Mouse (Mus musculus) c-Kit-negative CD71-positive TER-119-positive erythroid progenitor cells, embryonic 14.5 days (primary cell): ENCODE measurements around the gene Ccdc38.
"Not testable (repeated sequence)": the region's sequence is repeated elsewhere in the genome, so short reads cannot be mapped to it uniquely, and the experiment has no call there.

Source experiments
- DNase-seq: peaks from one replicate; pipeline ENCODE4 v3.0.0-alpha.2; 2013; ENCODE audit warnings: low read depth, low spot score

Ccdc38 gene

GRCm38 (mm10) chr10:93548991-93549390 lies 8.6 kb downstream of the Ccdc38 start:
- peak; percentile 22 for DNase-seq

- no peak for DNase-seq
Measured at GRCm38 (mm10) chr10:93549821-93550220, 9.4 kb downstream of the Ccdc38 start.

DNA sequence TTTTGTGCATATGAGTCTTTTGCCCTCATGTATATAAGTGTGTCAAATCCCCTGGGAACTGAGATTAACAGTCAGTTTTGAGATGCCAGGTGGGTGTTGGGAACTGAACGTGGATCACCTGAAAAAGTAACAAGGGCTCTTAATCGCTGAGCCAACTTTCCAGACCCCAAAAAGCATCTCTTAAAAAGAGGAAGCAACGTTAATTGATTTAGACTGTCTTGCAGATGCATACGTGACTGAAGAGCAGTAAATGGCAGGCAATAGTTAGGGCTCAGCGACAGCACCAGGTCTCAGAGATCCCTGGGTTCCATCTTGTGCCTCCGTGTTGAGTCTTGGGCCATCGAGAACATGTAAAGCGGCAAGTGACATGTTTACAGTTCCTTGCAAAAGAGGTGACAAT lies 12.2 kb downstream of the Ccdc38 start:
- DNase-seq: no peak

DNA sequence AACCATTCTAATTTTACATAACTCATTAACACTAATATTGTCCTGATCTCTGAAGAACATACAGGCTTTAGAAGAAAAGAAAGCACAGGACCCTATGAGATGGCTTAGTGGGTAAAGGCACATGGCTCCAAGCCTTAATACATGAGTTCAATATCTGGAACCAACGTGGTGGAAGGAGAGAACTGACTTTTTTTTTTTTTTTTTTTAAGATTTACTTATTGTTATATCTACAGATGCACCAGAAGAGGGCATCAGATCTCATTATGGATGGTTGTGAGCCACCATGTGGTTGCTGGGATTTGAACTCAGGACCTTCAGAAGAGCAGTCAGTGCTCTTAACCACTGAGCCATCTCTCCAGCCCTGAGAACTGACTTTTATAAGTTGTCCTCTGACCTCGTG lies 17.5 kb downstream of the Ccdc38 start:
- DNase-seq: not testable (repeated sequence)

DNA sequence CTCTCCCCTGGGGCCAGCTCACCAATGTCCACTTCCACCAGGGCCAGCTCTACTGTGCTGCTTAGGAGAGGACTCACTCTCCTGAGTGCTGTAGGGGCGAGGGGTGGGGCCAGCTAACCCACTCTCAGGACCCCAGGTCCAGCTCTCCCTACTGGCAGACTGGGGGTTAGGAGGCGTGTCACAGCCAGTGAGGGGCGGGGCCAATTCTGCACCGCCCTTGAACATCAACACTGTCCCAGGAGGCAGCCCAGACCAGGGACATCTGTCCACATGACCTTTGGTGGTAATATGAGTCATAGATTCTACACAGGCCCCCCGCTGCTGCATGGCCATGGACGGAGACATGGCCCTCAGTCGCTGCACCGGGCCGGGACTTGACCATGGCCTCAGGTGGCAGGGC lies 19.4 kb downstream of the Ccdc38 start:
- no peak for DNase-seq

DNA sequence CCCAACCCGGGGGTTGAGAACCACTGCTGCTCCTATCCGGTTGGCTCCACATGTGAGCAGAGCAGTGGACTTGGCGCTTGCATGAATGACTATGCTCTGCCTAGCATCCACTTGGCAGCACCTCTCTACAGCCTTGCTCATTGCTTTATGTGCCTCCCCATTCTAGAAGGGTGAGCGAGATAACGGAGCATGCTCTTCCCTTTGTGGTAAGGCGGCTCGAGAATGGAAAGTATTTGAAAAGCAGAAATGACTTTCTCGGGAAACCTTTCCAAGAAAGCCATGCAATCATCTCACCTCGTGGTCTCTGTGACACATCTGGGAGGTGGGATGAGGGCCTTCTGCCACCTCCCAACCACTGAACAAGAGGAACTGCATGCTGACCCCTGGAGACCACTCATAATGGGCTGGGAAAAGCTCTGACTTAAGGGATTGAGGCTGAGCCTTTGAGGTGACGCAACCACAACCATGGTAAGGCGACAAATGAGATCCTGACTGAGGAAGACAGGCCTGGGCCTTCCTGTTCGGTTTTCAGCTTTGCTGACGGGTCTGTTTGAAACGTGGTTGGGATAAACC lies 24.2 kb downstream of the Ccdc38 start:
- DNase-seq: no peak

DNA sequence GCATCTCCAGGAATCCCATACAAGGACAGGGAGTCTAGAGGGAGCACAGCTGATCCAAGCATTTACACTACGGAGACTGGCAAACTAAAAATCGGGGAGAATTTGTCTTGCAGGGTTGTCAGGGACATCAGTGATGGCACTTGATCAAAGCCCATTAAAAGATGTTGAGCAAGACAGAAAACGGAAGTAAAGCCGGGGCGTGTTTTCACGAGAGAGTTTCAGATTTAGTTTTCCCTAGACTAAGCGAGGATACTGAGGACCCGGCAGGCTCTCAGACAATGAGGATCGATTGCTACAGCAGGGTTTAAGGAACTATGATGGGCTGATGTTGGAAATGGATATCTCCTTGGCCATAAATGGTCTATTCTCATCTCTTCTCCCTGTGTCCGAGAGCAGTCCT lies 26.6 kb downstream of the Ccdc38 start:
- no peak for DNase-seq

GRCm38 (mm10) chr10:93567841-93568566 lies 27.6 kb downstream of the Ccdc38 start:
- no peak for DNase-seq

DNA sequence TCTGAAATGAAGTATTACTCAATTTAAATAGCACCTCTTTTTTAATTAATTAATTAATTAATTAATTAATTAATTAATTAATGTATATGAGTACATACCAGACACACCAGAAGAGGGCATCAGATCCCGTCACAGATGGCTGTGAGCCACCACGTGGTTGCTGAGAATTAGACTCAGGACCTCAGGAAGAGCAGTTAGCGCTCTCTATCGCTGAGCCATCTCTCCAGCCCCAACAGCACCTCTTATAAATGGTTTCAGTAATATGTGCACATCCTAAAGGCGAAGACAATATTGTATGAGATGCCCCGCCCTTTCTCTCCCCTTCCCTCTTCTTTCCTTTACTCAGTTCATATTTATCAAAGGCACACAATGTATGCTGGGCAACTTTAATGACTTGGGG lies 28.2 kb downstream of the Ccdc38 start:
- no peak for DNase-seq

DNA sequence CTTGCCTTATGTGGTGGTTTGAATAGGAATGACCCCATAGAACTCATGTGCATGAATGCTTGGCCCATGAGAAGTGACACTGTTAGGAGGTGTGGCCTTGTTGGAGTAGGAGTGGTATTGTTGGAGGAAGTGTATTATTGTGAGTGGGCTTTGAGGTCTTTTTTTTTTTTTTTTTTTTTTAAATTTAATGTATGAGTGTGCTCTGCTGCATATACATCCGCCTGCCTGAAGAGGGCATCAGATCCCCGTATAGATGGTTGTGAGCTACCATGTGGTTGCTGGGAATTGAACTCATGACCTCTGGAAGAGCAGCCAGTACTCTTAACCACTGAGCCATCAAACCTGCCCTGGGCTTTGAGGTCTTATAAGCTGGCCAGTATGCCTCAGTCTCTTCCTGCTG lies 31.8 kb downstream of the Ccdc38 start:
- DNase-seq: no peak

DNA sequence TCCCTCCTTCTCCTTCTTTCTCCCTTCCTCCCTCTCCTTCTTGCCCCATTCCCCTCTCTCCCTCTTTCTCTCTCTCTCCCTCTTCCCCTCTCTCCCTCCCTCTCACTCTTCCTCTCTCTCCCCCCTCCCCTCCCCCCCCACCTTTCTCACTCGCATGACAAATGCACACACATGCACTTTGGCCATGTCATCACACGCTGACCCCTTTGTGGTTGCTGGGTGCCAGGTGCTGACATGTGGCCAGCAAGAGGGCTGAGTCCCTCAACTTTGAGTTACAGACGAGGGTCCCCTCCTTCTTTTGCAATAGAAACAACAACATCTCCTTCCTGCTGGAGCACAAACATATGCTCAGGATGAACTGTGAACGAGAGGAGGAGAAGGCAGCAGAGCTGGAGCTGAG lies 34.5 kb downstream of the Ccdc38 start:
- DNase-seq: no peak

- no peak for DNase-seq
Measured at GRCm38 (mm10) chr10:93575960-93576359, 35.5 kb downstream of the Ccdc38 start.

DNA sequence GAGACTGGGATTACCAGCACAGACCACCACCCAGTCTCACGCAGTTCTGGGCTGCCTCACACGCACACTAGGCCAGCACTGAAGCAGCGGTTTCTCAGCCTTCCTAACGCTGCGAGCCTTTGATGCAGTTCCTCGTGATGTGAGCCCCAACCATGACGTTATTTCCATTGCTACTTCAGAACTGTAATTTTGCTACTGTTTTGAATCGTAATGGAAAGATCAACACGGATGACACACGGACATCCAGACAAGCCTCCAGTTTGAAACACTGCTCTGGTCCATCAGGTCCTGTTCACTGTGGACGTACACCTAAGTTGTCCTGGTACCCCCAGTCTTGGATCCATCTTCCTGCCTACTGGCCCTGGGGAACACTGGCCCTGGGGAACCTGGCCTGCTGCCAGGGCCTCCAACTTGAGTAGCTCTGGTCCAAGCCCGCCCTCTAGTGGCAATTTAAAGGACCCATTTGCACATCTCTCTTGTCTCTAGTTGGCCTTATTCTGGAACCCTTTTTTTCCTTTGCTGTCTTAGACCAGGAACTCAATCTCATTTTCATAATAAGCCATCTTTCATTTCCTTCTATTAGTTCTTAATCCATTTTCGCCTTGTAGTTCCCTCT lies 36.9 kb downstream of the Ccdc38 start:
- DNase-seq: peak; percentile 42

- no peak for DNase-seq
Measured at GRCm38 (mm10) chr10:93588796-93589195, 48.4 kb downstream of the Ccdc38 start.

- peak; percentile 87 for DNase-seq
Measured at GRCm38 (mm10) chr10:93589281-93589848, 48.9 kb downstream of the Ccdc38 start, which contains the start of gene Snrpf. Gene Snrpf (minus strand): TSS chr10:93589706.

GRCm38 (mm10) chr10:93592456-93592855 lies 52.0 kb downstream of the Ccdc38 start:
- no peak for DNase-seq

- peak; percentile 25 for DNase-seq
Measured at GRCm38 (mm10) chr10:93594022-93594482, 53.6 kb downstream of the Ccdc38 start.

DNA sequence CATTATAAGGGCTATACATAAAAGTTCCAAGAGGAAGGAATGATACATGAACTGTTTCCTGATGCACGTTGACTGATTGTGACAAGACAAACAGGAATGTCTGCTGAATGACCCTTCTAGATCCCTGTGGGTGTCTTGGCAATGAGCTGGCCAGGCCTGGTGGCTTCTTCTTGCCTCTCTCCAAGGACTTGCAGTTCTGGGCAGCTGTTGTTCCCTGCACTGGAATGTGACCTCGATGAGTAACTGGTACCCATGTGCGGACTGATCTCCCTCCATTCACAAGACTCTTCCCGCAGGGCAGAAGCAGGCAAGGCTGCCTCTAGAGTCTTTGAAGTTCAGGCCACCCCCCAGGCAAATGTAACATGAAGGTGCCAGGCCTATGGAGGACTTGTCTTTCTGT lies 55.4 kb downstream of the Ccdc38 start:
- DNase-seq: no peak

DNA sequence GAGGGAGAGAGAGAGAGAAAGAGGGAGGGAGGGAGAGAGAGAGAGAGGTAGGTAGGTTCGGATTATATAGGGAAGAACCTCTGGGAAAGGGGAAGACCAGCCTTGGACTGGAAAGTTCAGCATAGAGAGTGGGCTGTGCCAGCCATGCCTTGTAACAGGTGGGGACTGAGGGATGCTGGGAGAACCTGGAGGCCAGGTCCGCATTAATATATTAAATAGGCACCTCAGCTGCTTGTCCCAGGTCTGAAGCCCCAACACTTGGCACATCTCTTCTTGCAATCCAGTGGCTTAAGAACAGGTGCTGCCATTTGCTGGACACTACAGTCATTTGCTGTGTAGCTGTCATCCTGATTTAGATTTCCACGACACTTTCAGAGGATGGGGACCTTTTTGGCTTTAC lies 56.2 kb downstream of the Ccdc38 start:
- DNase-seq: no peak

- DNase-seq: no peak
Measured at GRCm38 (mm10) chr10:93602309-93602708, 61.9 kb downstream of the Ccdc38 start.

DNA sequence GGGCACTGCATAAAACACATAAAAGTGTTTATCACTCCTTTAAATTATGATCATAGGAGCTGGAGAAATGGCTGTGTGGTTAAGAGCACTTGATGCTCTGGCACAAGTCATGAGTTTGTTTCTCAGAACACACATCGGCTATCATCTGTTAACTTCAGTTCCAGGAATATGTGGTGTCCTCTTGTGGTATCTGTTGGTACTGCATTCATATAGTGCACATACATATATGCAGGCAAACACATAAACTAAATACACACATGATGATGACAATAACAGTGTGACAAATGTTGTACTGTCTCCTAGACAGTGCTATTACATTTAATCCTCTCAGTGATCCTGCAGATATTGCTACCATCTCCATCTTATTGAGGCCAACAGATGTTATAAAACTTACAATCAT lies 62.8 kb downstream of the Ccdc38 start:
- no peak for DNase-seq

GRCm38 (mm10) chr10:93606326-93606725 lies 65.9 kb downstream of the Ccdc38 start:
- DNase-seq: no peak

DNA sequence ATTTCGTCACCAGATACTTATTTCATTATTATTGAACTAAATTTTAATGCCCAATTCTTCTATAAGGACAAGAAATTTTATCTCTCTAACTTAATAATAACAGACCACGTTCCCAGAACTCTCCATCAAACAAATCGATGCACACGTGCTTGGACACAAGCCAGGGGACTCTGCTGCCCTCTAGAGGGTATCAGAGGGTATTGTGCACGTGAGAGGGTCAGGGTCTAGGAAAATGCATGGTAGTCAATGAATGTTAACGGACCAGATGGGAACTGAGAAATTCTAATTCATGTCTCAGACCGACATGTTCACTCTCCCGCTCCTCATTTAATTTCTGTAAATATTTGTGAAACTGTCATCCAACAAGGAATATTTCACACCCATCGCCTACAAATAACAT lies 67.6 kb downstream of the Ccdc38 start:
- no peak for DNase-seq
